Mouse (Mus musculus): ENCODE results near the gene Gfpt1. TPM values are rescaled to one million over a fixed set of nuclear protein-coding genes. Genes with fewer than 3 reads are reported as not detected.

Gfpt1 gene
- total and polyA plus RNA-seq, 2 experiments from 2014 or later: 21.4 to 43.7 TPM

DNA sequence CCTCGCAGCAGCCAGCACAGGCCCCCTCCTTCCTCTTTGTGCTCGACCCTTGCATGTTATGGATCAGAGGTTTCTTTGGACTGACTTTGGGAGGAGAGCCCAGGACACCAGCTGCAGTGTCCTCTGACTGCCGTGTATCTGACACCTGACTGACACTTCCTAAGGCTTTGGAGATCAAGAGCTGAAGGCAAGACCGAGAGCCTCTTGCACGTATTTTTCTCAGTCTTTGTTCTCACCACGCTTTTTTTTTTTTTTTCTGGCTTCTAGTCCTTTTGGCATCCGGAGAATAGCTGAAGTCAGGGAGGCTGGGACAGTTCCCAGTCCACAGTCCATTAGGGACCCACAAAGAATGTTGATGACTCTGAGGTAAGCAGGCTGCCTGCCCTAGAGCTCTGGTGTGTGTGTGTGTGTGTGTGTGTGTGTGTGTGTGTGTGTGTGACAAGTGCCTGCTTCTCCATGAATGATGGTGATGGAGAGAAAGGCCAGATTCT, 59.8 kb downstream of the Gfpt1 start:
- peak overlapping the region; percentile 51; the same call in 1 of the 2 replicates for H3K27ac ChIP-seq (ENCODE audit: low read depth, low read length)
- H3K36me3 ChIP-seq (ENCODE audit: insufficient read depth, low read length): no peaks in the 10 kb centered on the region
- TF ChIP-seq CTCF (IDR thresholded peaks at IDR 0.05): no peak
- no peaks in the 10 kb centered on the region for H3K9me3 ChIP-seq (ENCODE audit: low read length)
- H3K9ac ChIP-seq (replicated peaks; ENCODE audit: low read length, poor library complexity, severe bottlenecking): no peak overlapping the region
- WGBS: 17% methylated on average over 7 of the region's 7 CpGs
- ATAC-seq (ENCODE audit: low FRiP score) (no peak), DNase-seq (ENCODE audit: low spot score) (peak; percentile 72)
- H3K4me2 ChIP-seq (ENCODE audit: low read depth, low read length, poor library complexity, severe bottlenecking): no peak overlapping the region
- H3K4me1 ChIP-seq (ENCODE audit: insufficient read depth, low read length): peaks cover 14% of the 10 kb centered on the region
- no peak overlapping the region for H3K4me3 ChIP-seq (ENCODE audit: low read depth, low read length)
- H3K27me3 ChIP-seq (ENCODE audit: insufficient read depth, low read length): no peaks in the 10 kb centered on the region

DNA sequence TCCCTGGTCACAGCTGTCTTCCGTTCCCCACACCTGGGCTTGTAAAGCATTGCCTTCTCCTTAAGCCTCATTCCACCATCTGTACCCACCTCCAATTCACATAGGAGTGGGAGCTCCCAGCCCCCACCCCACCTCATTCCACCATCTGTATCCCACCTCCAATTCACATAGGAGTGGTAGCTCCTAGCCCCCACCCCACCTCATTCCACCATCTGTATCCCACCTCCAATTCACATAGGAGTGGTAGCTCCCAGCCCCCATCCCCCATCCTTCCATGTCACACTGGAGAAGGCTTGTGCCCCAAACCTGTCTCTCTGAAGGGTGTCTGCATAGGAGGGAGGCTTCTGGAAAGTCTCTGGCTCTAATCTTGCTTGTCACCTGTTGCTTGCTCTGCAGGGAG, 60.7 kb downstream of the Gfpt1 start:
- no peaks in the 10 kb centered on the region for H3K27me3 ChIP-seq (ENCODE audit: insufficient read depth, low read length)
- ATAC-seq (ENCODE audit: low FRiP score) (no peak), DNase-seq (ENCODE audit: low spot score) (no peak)
- no peak overlapping the region for H3K4me3 ChIP-seq (ENCODE audit: low read depth, low read length)
- H3K4me2 ChIP-seq (ENCODE audit: low read depth, low read length, poor library complexity, severe bottlenecking): no peak overlapping the region
- H3K27ac ChIP-seq (ENCODE audit: low read depth, low read length): no peak overlapping the region
- no peak overlapping the region for H3K9ac ChIP-seq (replicated peaks; ENCODE audit: low read length, poor library complexity, severe bottlenecking)
- H3K36me3 ChIP-seq (ENCODE audit: insufficient read depth, low read length): no peaks in the 10 kb centered on the region
- no peaks in the 10 kb centered on the region for H3K9me3 ChIP-seq (ENCODE audit: low read length)
- no peak for TF ChIP-seq CTCF (IDR thresholded peaks at IDR 0.05)
- 94% methylated on average over 1 of the region's 1 CpGs for WGBS
- peaks cover 14% of the 10 kb centered on the region; the same call in 1 of the 2 replicates for H3K4me1 ChIP-seq (ENCODE audit: insufficient read depth, low read length)

GRCm38 (mm10) chr6:87104123-87104796, 61.6 kb downstream of the Gfpt1 start, which contains the start of gene D6Ertd527e:
TSS of gene D6Ertd527e (plus strand) at chr6:87104746.
- H3K4me2 ChIP-seq (ENCODE audit: low read depth, low read length, poor library complexity, severe bottlenecking): no peak within 1 kb of the TSS
- peaks cover 14% of the 10 kb centered on the region; the same call in 1 of the 2 replicates for H3K4me1 ChIP-seq (ENCODE audit: insufficient read depth, low read length)
- ATAC-seq (ENCODE audit: low FRiP score) (no peak), DNase-seq (ENCODE audit: low spot score) (no peak)
- H3K27me3 ChIP-seq (ENCODE audit: insufficient read depth, low read length): no peaks in the 10 kb centered on the region
- WGBS: 87% methylated on average over 11 of the region's 11 CpGs
- no peak within 1 kb of the TSS for H3K9ac ChIP-seq (replicated peaks; ENCODE audit: low read length, poor library complexity, severe bottlenecking)
- H3K9me3 ChIP-seq (ENCODE audit: low read length): no peaks in the 10 kb centered on the region
- TF ChIP-seq CTCF (IDR thresholded peaks at IDR 0.05): no peak
- no peak within 1 kb of the TSS for H3K27ac ChIP-seq (ENCODE audit: low read depth, low read length)
- H3K4me3 ChIP-seq (ENCODE audit: low read depth, low read length): no peak within 1 kb of the TSS
- H3K36me3 ChIP-seq (ENCODE audit: insufficient read depth, low read length): no peaks in the 10 kb centered on the region

DNA sequence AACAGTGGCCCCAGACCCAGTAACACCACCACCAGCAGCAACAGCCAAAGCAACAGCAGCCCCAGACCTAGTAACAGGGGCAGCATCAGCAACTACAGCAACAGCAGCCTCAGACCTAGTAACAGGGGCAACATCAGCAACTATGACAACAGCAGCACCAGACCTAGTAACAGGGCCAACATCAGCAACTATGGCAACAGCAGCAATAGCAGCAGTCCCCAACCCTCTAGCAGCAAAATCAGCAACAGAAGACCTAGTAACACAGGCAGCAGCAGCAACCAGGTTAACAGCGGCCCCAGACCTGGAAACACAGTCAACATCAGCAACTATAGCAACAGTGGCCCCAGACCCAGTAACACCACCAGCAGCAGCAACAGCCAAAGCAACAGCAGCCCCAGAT, 68.8 kb downstream of the Gfpt1 start:
- no peak overlapping the region for H3K27ac ChIP-seq (ENCODE audit: low read depth, low read length)
- 96% methylated on average over 1 of the region's 1 CpGs for WGBS
- H3K9ac ChIP-seq (replicated peaks; ENCODE audit: low read length, poor library complexity, severe bottlenecking): no peak overlapping the region
- H3K36me3 ChIP-seq (ENCODE audit: insufficient read depth, low read length): no peaks in the 10 kb centered on the region
- no peaks in the 10 kb centered on the region for H3K4me1 ChIP-seq (ENCODE audit: insufficient read depth, low read length)
- no peak for TF ChIP-seq CTCF (IDR thresholded peaks at IDR 0.05)
- peak; percentile 44 for DNase-seq (ENCODE audit: low spot score)
- no peak overlapping the region for H3K4me3 ChIP-seq (ENCODE audit: low read depth, low read length)
- peak; percentile 31; the same call in 1 of the 2 replicates for ATAC-seq (ENCODE audit: low FRiP score)
- H3K27me3 ChIP-seq (ENCODE audit: insufficient read depth, low read length): no peaks in the 10 kb centered on the region
- H3K4me2 ChIP-seq (ENCODE audit: low read depth, low read length, poor library complexity, severe bottlenecking): no peak overlapping the region
- no peaks in the 10 kb centered on the region for H3K9me3 ChIP-seq (ENCODE audit: low read length)

GRCm38 (mm10) chr6:87112125-87112524, 69.5 kb downstream of the Gfpt1 start:
- H3K4me2 ChIP-seq (ENCODE audit: low read depth, low read length, poor library complexity, severe bottlenecking): no peak overlapping the region
- H3K27ac ChIP-seq (ENCODE audit: low read depth, low read length): peak overlapping the region; percentile 38; the same call in 1 of the 2 replicates
- H3K9me3 ChIP-seq (ENCODE audit: low read length): no peaks in the 10 kb centered on the region
- WGBS: 50% methylated on average over 6 of the region's 6 CpGs
- no peaks in the 10 kb centered on the region for H3K4me1 ChIP-seq (ENCODE audit: insufficient read depth, low read length)
- ATAC-seq (ENCODE audit: low FRiP score) (no peak; the same call in 1 of the 2 replicates), DNase-seq (ENCODE audit: low spot score) (no peak)
- TF ChIP-seq CTCF (IDR thresholded peaks at IDR 0.05): no peak
- no peak overlapping the region for H3K9ac ChIP-seq (replicated peaks; ENCODE audit: low read length, poor library complexity, severe bottlenecking)
- H3K4me3 ChIP-seq (ENCODE audit: low read depth, low read length): no peak overlapping the region
- H3K36me3 ChIP-seq (ENCODE audit: insufficient read depth, low read length): no peaks in the 10 kb centered on the region
- no peaks in the 10 kb centered on the region for H3K27me3 ChIP-seq (ENCODE audit: insufficient read depth, low read length)

DNA sequence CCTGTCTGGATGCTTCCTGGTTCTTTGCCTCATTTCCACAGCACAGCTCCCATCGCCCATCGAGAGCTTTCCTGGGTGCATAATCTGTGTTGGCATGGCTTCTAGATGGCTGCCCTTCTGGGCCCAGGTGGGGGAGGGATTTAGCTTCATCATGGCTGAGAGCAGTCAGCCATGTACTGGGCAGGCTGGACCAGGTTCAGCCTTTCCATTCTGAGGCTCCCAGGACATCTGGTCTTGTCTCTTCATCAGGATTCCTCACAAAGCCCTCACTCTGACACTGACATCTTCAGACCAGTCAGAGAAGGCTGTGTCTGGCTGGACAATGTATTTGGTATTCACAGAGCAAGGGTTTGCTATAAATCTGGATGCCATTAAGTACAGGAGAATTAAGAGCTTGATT, 73.3 kb downstream of the Gfpt1 start:
- TF ChIP-seq CTCF (IDR thresholded peaks at IDR 0.05): no peak
- ATAC-seq (ENCODE audit: low FRiP score): no peak
- H3K4me1 ChIP-seq (ENCODE audit: insufficient read depth, low read length): no peaks in the 10 kb centered on the region

More for the DNA sequence above, 73.3 kb downstream of the Gfpt1 start:
- no peak overlapping the region for H3K4me2 ChIP-seq (ENCODE audit: low read depth, low read length, poor library complexity, severe bottlenecking)
- WGBS: 72% methylated on average over 2 of the region's 2 CpGs
- no peaks in the 10 kb centered on the region for H3K27me3 ChIP-seq (ENCODE audit: insufficient read depth, low read length)
- peak; percentile 49 for DNase-seq (ENCODE audit: low spot score)
- no peak overlapping the region for H3K27ac ChIP-seq (ENCODE audit: low read depth, low read length)
- no peaks in the 10 kb centered on the region for H3K9me3 ChIP-seq (ENCODE audit: low read length)
- H3K9ac ChIP-seq (replicated peaks; ENCODE audit: low read length, poor library complexity, severe bottlenecking): 0 out of 2 replicates have a peak overlapping the region, but pooled peaks have one; percentile 13
- H3K36me3 ChIP-seq (ENCODE audit: insufficient read depth, low read length): no peaks in the 10 kb centered on the region
- no peak overlapping the region for H3K4me3 ChIP-seq (ENCODE audit: low read depth, low read length)
